Mouse (Mus musculus) mouse embryonic stem cell (cell line): ENCODE measurements around the gene Nup88.
"Not testable (repeated sequence)": the region's sequence is repeated elsewhere in the genome, so short reads cannot be mapped to it uniquely, and the experiment has no call there.

Experiments
- in situ Hi-C, 2 experiments: fragments of 300-500 bp; cut with MboI; formaldehyde crosslinking; loops; 1 replicate in 1 of 2; 3 replicates in 1 of 2; pipeline ENCODE4 v1.14.3; 2019 to 2020; ENCODE audit warnings: low sequenced_read_pairs in 2 of 2, low pct_unique_long_range_greater_than_20kb in 1 of 2, mixed read lengths in 1 of 2; ENCODE audit not compliant: unreplicated experiment in 1 of 2

Gene Nup88

DNA sequence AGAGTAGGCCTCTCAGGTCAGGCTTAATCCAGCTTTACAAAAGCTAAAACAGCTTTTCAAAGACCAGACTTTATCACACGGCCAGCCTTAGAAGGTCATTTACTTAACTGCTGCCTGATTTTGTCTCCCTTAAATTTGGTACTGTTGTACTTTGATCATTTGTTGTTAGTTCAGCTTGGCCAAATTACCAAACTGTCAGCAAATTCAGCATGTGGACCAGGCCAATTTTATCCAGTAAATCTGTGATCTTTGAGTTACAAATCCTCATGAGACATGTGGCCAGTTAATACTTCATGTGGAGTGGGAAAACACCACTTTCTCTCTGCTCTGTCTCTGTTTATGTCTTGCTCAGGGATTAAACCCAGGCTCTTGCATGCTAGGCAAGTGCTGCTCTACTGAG, 2.8 kb upstream of the Nup88 start:
- in situ Hi-C loops, result no loop called here

DNA sequence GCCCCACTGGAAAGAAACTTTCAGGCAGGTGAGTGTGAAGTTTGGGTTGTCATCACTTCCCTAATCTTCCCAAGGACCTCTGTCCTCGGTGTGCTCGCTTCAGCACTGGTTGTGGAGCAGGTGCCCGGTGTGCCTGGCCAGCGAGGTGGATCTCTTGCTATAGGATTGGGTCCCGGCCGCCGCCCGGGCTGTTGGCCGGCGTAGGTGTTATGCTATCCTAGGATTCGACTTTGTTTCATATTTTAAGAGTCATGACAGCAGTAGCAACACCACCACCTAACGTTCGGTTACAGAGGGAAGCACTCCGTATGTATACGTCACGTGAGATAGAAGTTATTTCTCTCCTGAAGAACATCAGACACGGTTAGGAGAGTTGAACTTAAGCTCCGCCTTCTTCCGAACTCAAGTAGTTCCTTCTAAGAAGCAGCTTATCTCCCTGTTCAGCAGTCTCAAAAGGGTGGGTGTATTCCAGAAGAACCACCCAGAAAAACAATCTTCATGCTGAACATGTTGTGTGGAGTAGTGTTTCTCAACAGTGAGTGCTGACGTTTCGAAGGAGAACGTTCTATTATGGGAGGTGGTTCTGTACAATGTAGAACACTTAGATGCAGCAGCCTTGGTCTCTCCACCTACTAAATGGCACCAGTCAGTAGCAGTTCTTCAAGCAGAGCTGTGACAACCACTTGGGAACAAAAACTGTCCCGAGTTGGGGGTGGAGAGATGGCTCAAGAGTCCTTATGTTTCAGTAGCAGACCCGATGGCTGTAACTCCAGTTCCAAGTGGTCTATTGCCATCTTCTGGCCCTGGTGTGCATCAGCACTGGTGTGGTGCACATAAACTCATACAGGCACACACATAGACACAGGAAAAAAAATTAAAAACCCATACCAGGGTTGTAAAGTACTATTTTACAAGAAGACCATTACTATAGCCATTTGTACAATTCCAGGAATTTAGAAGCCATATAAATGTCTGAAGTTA, 1.1 kb upstream of the Nup88 start:
- in situ Hi-C loops, result no loop called here

DNA sequence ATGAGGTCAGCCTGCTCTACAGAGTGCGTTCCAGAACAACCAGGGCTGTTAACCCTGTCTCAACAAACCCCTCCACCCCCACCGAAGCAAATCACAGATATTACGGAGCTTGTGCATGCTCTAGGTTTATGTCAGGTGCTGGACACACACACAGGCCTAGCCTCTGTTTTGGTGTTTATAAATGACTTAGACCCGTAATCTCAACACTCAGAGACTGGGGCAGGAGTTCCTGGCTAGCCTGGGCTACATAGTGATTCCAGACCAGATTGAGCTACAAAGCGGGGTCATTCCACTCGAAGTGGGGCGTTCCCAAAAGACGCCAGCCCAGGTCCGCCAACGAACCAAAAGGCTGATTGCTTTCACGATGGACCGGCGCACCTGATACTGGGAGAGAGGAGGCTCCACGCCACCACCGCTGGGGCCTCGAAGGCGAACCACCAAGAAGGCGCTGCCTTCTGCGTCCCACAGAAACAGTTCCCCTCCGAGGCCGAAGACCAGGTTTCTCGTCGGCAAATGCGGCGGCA, 440 bp downstream of the Nup88 start:
- in situ Hi-C loops, result no loop called here

DNA sequence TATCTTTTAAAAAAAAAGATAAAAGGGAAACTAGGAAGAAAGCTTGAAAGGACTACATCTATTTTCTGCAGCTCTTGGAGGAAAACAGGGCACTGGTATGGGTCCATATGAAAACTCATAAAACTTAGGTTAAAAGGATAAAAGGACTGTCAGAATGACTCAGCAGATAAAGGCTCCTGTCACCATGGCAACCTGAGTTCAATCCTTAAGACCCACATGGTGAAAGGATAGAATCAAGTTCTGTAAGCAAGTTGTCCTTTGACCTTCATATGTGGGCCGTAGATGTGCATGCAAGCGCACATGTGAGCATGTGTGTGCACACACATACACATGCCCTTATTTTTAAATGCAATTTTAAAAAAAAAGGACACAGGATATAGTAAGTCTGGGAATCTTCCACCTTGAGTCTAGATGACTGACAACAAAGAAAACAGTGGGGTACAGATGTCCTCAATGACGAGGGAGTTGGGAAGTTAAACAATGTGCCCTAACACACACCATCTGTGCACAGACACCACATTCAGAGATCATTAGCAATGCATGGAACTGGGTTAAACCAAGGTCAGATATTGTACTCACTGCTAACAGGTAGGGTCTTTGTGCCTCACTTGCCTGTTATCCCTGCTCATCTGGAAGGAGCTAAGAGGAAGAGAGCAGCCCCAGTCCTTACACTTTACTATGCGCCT, 5.4 kb downstream of the Nup88 start:
- in situ Hi-C loops, result no loop called here

DNA sequence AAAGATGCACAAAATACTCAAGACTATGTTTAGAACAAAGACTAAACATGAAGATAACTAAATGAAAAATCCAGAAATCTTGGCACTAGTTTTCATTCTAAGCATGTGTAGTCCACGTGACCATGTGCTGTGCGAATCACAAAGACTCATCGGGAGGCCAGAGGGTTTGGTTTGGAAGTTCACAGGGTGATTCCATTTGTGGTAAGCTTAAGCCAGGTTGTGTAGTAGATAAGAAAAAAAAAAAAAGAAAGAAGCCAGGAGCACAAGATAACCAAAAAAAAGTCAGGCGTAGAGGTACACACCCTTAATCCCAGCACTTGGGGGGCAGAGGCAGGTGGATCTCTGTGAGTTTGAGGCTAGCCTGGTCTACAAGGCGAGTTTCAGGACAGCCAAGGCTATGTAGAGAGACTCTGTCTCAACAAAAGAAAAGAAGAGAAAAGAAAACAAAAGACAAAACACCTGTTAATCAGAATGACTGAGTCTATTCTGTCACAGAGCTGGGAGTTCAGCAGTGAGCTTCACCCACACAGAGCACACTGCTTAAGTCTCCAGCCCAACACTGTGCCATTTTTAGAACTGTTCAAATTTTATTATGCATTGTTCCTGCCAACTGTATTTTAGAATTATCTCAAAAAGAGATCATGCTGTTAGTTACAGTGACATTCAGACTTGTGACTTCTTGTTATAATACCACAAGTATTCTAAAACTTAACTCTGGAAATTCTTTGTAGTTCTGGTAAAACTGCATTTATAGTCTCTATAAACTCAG, 8.8 kb downstream of the Nup88 start:
- in situ Hi-C loops, result no loop called here

DNA sequence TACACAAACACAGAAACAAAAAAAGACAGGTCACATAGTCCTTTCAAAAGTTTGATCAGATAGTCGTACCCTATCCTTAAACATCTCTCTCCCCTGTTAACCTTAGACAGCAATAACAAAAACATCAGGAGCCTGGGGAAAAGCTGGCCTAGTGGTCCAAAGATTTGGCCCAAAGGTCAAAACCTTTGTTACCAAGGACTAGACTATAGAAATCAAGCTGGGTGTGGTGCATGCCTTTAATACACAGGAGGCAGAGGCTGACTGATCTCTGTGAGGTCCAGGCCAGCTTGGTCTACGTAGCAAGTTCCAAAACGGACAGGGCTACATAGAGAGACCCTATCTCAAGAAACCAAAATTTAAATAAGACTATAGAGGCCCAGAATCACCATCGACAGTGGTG, 15.1 kb downstream of the Nup88 start:
- in situ Hi-C loops, result no loop called here

DNA sequence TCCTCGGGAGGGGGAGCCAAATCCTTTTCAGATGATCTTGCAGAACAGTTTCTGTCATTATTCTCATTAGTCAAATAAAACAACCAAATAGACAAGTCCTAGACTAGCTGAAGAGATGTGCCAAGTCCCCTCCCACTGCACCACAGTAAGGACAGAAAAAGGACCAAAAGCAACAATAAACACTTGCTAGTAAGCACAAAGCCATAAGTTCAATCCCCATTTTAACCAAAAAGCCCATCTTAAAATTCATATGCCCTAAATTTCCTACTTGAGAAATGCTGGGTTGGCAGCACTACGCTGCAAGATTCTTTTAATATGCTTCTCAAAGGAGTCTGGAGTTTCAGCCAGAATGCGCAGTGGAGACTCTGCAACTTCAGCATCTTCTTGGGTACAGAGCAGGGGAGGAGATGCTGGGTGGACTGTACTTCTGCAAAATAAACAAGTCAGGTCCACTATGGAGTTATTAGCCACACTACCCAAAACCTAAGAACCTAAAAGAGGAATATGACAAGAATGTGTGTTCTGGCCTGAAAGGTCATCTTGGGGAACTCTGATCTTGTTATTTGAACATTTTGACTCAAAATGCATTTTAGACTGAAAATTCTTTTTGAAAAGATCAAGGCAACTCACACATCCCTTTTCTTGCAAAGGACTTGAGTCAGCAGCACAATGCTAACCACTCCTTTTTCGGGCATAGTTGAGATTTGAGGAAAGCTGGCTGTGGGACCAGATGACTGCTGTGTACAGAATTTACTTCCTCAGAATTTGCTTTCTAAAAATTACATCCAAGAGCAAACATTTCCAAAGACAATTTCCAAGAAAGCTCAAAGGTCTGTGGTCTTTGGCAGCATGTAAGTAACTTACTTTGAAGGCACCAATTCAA, 24.6 kb downstream of the Nup88 start:
- in situ Hi-C loops, result no loop called here

DNA sequence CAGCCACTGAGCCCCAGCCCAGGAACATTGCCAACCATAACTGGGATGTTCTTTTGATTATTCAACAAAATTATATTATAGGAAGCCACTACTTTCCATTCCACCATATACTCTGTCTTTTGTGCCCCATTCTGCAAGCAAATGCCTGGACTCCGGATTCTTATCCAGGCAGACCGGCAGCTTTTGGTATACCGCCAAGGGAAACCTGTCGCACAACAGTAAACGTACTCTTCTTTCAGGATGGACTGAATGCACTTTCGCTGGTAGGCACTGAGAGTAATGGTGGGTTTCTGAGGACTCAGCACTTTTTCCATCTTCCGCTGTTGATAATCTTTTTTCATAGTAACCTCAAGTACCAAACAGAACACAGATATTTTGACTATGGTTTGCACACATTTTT, 26.1 kb downstream of the Nup88 start:
- in situ Hi-C loops, result no loop called here

DNA sequence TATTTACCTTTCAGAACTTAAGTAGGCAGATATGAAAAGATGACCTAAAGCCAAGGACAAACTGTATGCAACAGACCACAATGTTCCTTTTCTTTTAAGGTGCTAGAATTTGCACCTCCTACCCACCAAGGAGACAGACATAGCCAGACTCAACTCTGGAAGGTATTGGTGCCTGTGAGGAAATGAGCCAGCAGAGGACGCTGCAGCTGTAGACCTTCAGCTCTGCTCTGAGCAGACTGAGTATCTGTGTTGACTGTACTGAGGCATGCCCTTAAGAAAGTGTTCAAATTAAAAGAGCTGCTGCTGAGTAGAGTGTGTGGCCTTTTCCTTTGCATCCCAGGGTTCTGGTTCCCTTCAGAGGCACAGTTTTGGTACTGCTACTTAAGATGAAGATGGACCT, 27.2 kb downstream of the Nup88 start:
- in situ Hi-C loops, result no loop called here

DNA sequence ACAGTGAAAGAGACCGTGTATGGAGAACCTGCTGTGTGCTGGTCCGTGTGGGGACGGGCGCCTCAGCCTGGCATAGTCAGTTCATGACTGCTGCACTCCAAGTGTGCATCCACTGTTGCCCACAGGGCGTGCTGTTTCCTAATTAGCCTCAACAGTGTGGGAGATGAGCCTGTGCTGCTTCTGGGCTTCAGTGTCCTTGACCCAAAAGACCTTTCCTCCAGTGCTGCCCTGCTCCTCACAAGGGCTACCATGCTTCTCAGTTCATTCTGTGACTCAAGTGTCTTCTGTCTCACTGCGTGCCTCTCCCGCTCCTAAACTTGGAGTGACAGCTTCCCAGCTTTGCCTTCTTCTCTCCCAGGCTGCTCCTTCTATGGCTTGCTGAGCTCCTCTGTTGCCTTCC, 34.5 kb downstream of the Nup88 start:
- in situ Hi-C loops, result no loop called here

DNA sequence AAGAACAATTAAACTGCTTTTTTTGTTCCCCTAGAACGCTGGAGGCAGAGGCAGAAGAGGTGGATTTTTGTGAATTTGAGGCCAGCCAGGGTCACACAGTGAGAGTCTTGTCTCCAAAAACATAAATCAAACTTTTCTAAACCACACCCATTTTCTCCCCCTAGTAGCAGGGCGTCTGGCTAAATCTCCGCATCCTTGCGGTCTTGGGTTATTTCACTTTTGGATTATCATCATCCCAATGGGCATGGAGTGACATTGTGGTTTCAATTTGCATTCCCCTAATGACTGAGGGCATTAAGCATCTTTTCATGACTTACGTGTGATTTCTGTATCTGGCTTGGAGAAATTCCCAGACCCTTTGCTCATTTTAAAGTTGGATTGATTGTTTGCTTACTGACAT, 38.3 kb downstream of the Nup88 start:
- in situ Hi-C loops, result no loop called here

DNA sequence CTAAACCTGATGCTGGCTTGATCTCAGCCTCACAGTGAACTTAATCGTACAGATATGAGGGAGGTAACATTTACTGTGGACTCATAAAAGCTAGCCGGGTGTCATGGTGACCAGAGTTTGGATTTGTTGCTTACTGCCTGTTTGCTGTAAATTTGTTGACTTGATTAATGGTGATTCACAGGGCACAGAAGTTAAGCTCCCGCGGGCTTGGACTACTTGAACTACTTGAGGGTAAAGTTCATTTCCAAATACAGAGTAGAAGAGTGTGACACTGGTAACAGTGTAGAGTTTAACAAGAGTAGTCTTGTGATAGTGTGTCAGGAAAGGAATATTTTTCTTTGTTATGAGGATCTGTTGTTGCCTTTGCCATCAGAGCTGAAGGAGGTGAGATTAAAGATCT, 50.2 kb downstream of the Nup88 start:
- in situ Hi-C loops, result no loop called here

DNA sequence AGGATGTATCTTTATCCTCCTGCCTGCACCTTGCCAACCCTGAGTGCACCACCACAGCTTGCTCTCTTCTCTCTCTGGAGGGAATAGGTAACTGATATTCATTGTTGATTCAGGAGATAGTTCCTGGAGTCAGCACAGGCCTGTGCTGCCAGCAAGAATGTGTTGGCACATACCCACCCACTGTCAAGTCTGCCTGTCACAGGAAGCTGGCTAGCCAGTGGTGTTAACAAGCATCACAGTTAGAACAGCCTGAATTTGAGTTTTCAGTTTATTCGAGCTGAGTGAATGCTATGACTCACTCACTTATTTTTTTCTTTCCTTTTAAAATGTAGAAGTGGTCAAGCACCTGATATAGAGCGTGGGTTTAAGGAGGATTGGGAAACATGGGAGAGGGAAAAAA, 51.9 kb downstream of the Nup88 start:
- in situ Hi-C loops, result no loop called here

DNA sequence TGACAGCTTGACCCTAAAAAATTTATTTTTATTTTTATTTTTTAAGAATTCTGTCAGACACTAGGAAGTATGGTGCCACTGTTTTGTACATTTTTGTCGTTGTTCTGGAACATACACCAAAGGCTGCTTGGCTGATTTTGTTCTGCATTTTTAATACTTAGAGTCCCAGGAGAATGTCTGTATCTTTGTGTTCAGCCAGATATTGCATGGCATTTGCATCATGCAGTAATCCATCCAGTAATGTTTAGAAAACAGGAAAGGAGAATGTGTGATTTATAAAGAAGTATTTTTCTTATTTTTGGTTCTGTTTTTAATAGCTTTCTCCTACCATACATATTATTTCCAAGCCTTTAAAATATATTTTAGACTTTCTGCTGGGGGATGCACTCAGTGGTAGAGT, 57.9 kb downstream of the Nup88 start:
- in situ Hi-C loops, result no loop called here

DNA sequence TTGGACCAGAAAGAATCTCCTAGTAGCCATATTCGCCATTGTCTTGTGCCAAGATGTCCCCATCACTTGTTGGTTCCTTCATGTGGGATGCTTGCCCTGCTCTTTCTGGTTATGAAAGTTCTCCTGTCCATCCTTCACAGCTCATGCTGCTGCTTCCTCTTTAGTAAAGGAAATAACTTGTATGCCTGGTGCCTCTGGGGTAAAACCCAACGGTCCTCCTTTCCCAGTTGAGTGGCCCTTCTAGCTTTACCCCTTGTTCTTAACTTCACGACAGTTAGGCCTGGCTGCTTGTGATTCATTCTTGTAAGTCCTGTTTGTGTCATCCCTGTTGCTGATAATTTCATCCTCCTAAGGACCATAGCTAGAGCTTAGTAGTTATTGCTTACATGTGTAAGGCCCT, 58.5 kb downstream of the Nup88 start:
- in situ Hi-C loops, result no loop called here

DNA sequence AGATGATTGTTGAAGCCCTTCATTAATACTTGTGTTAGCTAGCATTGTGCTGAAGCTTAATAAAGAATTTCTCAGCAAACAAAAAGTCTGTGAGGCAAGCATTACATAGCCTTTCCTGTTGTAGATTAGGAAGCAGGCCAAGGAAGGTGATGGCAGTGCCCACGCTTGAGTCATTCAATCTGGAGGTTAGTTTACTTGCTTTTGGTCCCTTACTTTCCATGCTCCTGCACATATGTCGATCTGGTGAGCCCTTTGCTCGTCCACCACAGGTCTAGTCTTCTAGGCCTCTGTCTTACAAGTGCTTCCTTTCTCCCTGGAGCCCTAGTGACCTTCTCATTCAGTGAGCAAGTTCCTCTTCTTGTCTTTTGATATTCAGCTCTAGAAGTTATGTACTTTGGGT, 63.1 kb downstream of the Nup88 start:
- in situ Hi-C loops, result no loop called here

DNA sequence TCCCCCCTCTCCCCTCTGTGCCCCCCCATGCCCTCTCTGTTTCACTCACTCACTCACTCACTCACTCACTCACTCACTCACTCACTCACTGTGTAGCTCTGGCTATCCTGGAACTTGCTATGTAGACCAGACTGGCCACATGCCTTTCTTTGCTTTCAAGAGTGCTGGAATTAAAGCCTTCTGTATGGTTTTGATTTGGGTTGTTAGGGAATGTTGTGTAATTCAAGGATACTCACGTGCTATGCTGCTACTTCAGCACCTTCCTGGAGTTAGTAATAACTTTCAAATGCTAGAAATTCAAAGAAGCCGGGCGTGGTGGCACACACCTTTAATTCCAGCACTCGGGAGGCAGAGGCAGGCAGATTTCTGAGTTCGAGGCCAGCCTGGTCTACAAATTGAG, 71.6 kb downstream of the Nup88 start:
- in situ Hi-C loops, result not testable (repeated sequence)

DNA sequence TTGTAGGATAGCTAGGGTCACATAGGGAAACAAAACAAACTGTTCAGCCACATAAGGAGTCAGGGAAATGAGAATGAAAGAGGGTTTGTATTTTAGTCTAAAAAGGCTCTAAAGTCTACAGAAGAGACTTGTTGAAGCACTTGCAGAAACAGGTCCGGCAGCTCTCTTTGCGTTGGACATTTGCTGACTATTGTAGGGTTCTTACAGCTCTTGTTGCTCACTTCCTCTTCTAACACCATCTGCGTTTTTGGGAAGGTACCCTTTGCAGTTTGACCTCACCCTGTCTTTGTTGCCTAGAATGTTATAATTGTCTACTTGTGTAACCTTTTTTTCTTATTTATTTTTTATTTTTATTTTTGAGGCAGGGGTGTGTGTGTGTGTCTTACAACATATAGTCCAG, 72.1 kb downstream of the Nup88 start:
- in situ Hi-C loops, result no loop called here
